In genomic region chr4:108362321-108363261, GRCm38 (mm10) we compare ENCODE assay signal across 9 mouse cellular contexts. TPM values are rescaled to one million over a fixed set of nuclear protein-coding genes. Genes with fewer than 3 reads are reported as not detected.
DNase-seq lines count a peak whose midpoint lies in the region; ATAC-seq and TF ChIP-seq lines count a peak whose summit lies in the region.
"Had no signal": no experiment of that assay in that cellular context is flagged by ENCODE, and none has a peak within 500 bp of the region (broad histone marks: within the 10 kb centered on the region; RNA-seq: fewer than 3 reads in every experiment).

No protein-coding gene starts in this region.

- no peaks in the 10 kb centered on the region; the same call in 1 of the 2 replicates for H3K27me3 ChIP-seq in E14TG2a.4 (ENCODE audit: insufficient read depth, low read length)
- no peaks in the 10 kb centered on the region for H3K27me3 ChIP-seq in hindbrain, embryonic 15.5 days

- 0 out of 2 replicates have a peak overlapping the region, but pooled peaks have one; percentile 2 for H3K27ac ChIP-seq in hindbrain, embryonic 15.5 days (replicated peaks)

- no peak overlapping the region for H3K9ac ChIP-seq in hindbrain, embryonic 15.5 days

- peak overlapping the region; percentile 60 for H3K4me3 ChIP-seq in E14TG2a.4 (replicated peaks; ENCODE audit: low read length)
- H3K4me3 ChIP-seq in hindbrain, embryonic 15.5 days = no peak overlapping the region

- DNase-seq in embryo, embryonic 10.5 days (ENCODE audit: low spot score) = peak; percentile 95
- peak; percentile 61 for DNase-seq in liver
- peak; percentile 66 for DNase-seq in testis, postnatal 10 days (ENCODE audit: low spot score)
- no peak for DNase-seq in right cerebral cortex, adult 18-20 months
- no peak for DNase-seq in layer of hippocampus, postnatal 14 days (ENCODE audit: low spot score in 2 of 2)

- WGBS in hindbrain, embryonic 15.5 days = 4% methylated on average over 18 of the region's 18 CpGs

- no peaks in the 10 kb centered on the region for H3K36me3 ChIP-seq in E14TG2a.4 (ENCODE audit: insufficient read depth, low read length)
- H3K36me3 ChIP-seq in hindbrain, embryonic 15.5 days = no peaks in the 10 kb centered on the region

- ATAC-seq in hindbrain, embryonic 15.5 days (ENCODE audit: low FRiP score, low read depth) = 0 out of 2 replicates have a peak, but pooled peaks have one; percentile 23
- ATAC-seq in cerebellum, adult (ENCODE audit: insufficient number of reproducible peaks, low FRiP score, low TSS enrichment) = no peak

- H3K4me1 ChIP-seq in E14TG2a.4 (replicated peaks; ENCODE audit: low read depth, low read length) = peaks cover 79% of the 10 kb centered on the region
- H3K4me1 ChIP-seq in hindbrain, embryonic 15.5 days (replicated peaks) = peaks cover 41% of the 10 kb centered on the region

- no peaks in the 10 kb centered on the region for H3K9me3 ChIP-seq in E14TG2a.4 (ENCODE audit: low read length)
- H3K9me3 ChIP-seq in hindbrain, embryonic 15.5 days = no peaks in the 10 kb centered on the region

- TF ChIP-seq CTCF in E14TG2a.4 (conservative IDR thresholded peaks at IDR 0.05; ENCODE audit: low read length) = no peak

- peak overlapping the region; percentile 15; the same call in 1 of the 2 replicates for H3K4me2 ChIP-seq in hindbrain, embryonic 15.5 days

RNA-seq across cellular contexts. Expression of gene Shisal2a, which starts 20.6 kb away (rescaled TPM):
- 4.6 and 4.7 TPM in 2 replicates for polyA plus RNA-seq in hindbrain, embryonic 15.5 days (2015; fragmentation: Nextera tagmentation; extraction: Ambion mirVana)
- total RNA-seq in layer of hippocampus, postnatal 14 days (2021) = not detected
- polyA plus RNA-seq: small intestine, adult 2 months had no signal

RNA-seq across cellular contexts. Expression of gene Coa7, which starts 34.7 kb away (rescaled TPM):
- 45.1 and 52.5 TPM in 2 replicates for polyA plus RNA-seq in hindbrain, embryonic 15.5 days (2015; fragmentation: Nextera tagmentation; extraction: Ambion mirVana)
- 10 to 100 TPM; 29.7 to 33.4 TPM for total RNA-seq in layer of hippocampus, postnatal 14 days (2021)

RNA-seq across cellular contexts. Expression of gene Gpx7, which starts 44.2 kb away (rescaled TPM):
- 32.3 and 34.0 TPM in 2 replicates for polyA plus RNA-seq in hindbrain, embryonic 15.5 days (2015; fragmentation: Nextera tagmentation; extraction: Ambion mirVana)
- total RNA-seq in layer of hippocampus, postnatal 14 days (2021) = 1 to 10 TPM; 7.4 to 8.0 TPM

Comparison
In these comparisons a context has a peak if more than half of its experiments do, and no peak if none do; other contexts are left out.
1. DNase-seq: peak in embryo, embryonic 10.5 days (single experiment), liver (single experiment) and testis, postnatal 10 days (single experiment); none in right cerebral cortex, adult 18-20 months (single experiment) and layer of hippocampus, postnatal 14 days (0 of 2).